Mouse (Mus musculus): ENCODE results near the gene Ddb1. TPM values are rescaled to one million over a fixed set of nuclear protein-coding genes. Genes with fewer than 3 reads are reported as not detected.

The Ddb1 gene
- 176 TPM for polyA plus RNA-seq (2014; fragmentation: Illumina TruSeq; extraction: RNeasy Lipid Tissue Mini Kit (QIAGEN cat#74804); ENCODE audit: low read depth, low replicate concordance)

GRCm38 (mm10) chr19:10605293-10605900, at the start of gene Ddb1, which contains the start of gene Tkfc:
Gene Ddb1 (plus strand): TSS chr19:10605327.
Gene Tkfc (minus strand): TSS chr19:10605654.

GRCm38 (mm10) chr19:10555624-10556510, 49.3 kb upstream of the Ddb1 start, which contains the start of gene Tmem216:
Gene Tmem216 (minus strand): TSS chr19:10556238.

GRCm38 (mm10) chr19:10576690-10577561, 28.2 kb upstream of the Ddb1 start, which contains the start of the genes Cyb561a3 and Tmem138:
Gene Cyb561a3 (plus strand): TSS chr19:10577172.
Gene Tmem138 (minus strand): TSS chr19:10577362.

GRCm38 (mm10) chr19:10634106-10634871, 29.2 kb downstream of the Ddb1 start, which contains the start of gene Vwce:
Gene Vwce (plus strand): TSS chr19:10634213.

GRCm38 (mm10) chr19:10677915-10678771, 73.0 kb downstream of the Ddb1 start, which contains the start of gene Pga5:
Gene Pga5 (minus strand): TSS chr19:10678071.

Other genes with a start within 250 kb of the Ddb1 start
- 3.0 TPM for gene Syt7, start 216.2 kb upstream of the Ddb1 start, polyA plus RNA-seq (2014; fragmentation: Illumina TruSeq; extraction: RNeasy Lipid Tissue Mini Kit (QIAGEN cat#74804); ENCODE audit: low read depth, low replicate concordance)
- gene Lrrc10b, start 147.9 kb upstream of the Ddb1 start, polyA plus RNA-seq (2014; fragmentation: Illumina TruSeq; extraction: RNeasy Lipid Tissue Mini Kit (QIAGEN cat#74804); ENCODE audit: low read depth, low replicate concordance), result 4.4 TPM
- 6.6 TPM for gene Ppp1r32, start 122.4 kb upstream of the Ddb1 start, polyA plus RNA-seq (2014; fragmentation: Illumina TruSeq; extraction: RNeasy Lipid Tissue Mini Kit (QIAGEN cat#74804); ENCODE audit: low read depth, low replicate concordance)
- gene Cpsf7, start 80.1 kb upstream of the Ddb1 start, polyA plus RNA-seq (2014; fragmentation: Illumina TruSeq; extraction: RNeasy Lipid Tissue Mini Kit (QIAGEN cat#74804); ENCODE audit: low read depth, low replicate concordance), result 54.1 TPM
- gene Sdhaf2, start 79.2 kb upstream of the Ddb1 start, polyA plus RNA-seq (2014; fragmentation: Illumina TruSeq; extraction: RNeasy Lipid Tissue Mini Kit (QIAGEN cat#74804); ENCODE audit: low read depth, low replicate concordance), result 47.1 TPM
- 32.2 TPM for gene Tmem216, start 49.1 kb upstream of the Ddb1 start, polyA plus RNA-seq (2014; fragmentation: Illumina TruSeq; extraction: RNeasy Lipid Tissue Mini Kit (QIAGEN cat#74804); ENCODE audit: low read depth, low replicate concordance)
- gene Cyb561a3, start 28.2 kb upstream of the Ddb1 start, polyA plus RNA-seq (2014; fragmentation: Illumina TruSeq; extraction: RNeasy Lipid Tissue Mini Kit (QIAGEN cat#74804); ENCODE audit: low read depth, low replicate concordance), result 19.0 TPM
- 9.8 TPM for gene Tmem138, start 28.0 kb upstream of the Ddb1 start, polyA plus RNA-seq (2014; fragmentation: Illumina TruSeq; extraction: RNeasy Lipid Tissue Mini Kit (QIAGEN cat#74804); ENCODE audit: low read depth, low replicate concordance)
- gene Tkfc, start 327 bp downstream of the Ddb1 start, polyA plus RNA-seq (2014; fragmentation: Illumina TruSeq; extraction: RNeasy Lipid Tissue Mini Kit (QIAGEN cat#74804); ENCODE audit: low read depth, low replicate concordance), result 17.4 TPM
- gene Vwce, start 28.9 kb downstream of the Ddb1 start, polyA plus RNA-seq (2014; fragmentation: Illumina TruSeq; extraction: RNeasy Lipid Tissue Mini Kit (QIAGEN cat#74804); ENCODE audit: low read depth, low replicate concordance), result 0.17 TPM
- gene Pga5, start 72.7 kb downstream of the Ddb1 start, polyA plus RNA-seq (2014; fragmentation: Illumina TruSeq; extraction: RNeasy Lipid Tissue Mini Kit (QIAGEN cat#74804); ENCODE audit: low read depth, low replicate concordance), result not detected
- gene Vps37c, start 83.4 kb downstream of the Ddb1 start, polyA plus RNA-seq (2014; fragmentation: Illumina TruSeq; extraction: RNeasy Lipid Tissue Mini Kit (QIAGEN cat#74804); ENCODE audit: low read depth, low replicate concordance), result 24.5 TPM
- gene Cd5, start 133.7 kb downstream of the Ddb1 start, polyA plus RNA-seq (2014; fragmentation: Illumina TruSeq; extraction: RNeasy Lipid Tissue Mini Kit (QIAGEN cat#74804); ENCODE audit: low read depth, low replicate concordance), result 0.87 TPM
- 0.94 TPM for gene Cd6, start 224.7 kb downstream of the Ddb1 start, polyA plus RNA-seq (2014; fragmentation: Illumina TruSeq; extraction: RNeasy Lipid Tissue Mini Kit (QIAGEN cat#74804); ENCODE audit: low read depth, low replicate concordance)
- 3.3 TPM for gene Slc15a3, start 234.4 kb downstream of the Ddb1 start, polyA plus RNA-seq (2014; fragmentation: Illumina TruSeq; extraction: RNeasy Lipid Tissue Mini Kit (QIAGEN cat#74804); ENCODE audit: low read depth, low replicate concordance)